ENCODE assay signal across 17 mouse cellular contexts in genomic region chr8:119438876-119439275, GRCm38 (mm10). TPM values are rescaled to one million over a fixed set of nuclear protein-coding genes. Genes with fewer than 3 reads are reported as not detected.
DNase-seq lines count a peak whose midpoint lies in the region; ATAC-seq and TF ChIP-seq lines count a peak whose summit lies in the region.
"Had no signal": no experiment of that assay in that cellular context is flagged by ENCODE, and none has a peak within 500 bp of the region (broad histone marks: within the 10 kb centered on the region; RNA-seq: fewer than 3 reads in every experiment).

No protein-coding gene starts in this region.

- peak overlapping the region; percentile 95 for H3K9ac ChIP-seq in liver, adult 2 months (ENCODE audit: low read depth, low read length)
- H3K9ac ChIP-seq in intestine, postnatal 0 days (ENCODE audit: low read depth, low read length) = peak overlapping the region; percentile 22; the same call in 1 of the 2 replicates
- H3K9ac ChIP-seq in liver, postnatal 0 days (replicated peaks) = peak overlapping the region; percentile 78
- no peak overlapping the region for H3K9ac ChIP-seq in heart, embryonic 12.5 days
- H3K9ac ChIP-seq: hindbrain, embryonic 15.5 days; midbrain, embryonic 13.5 days; neural tube, embryonic 12.5 days had no signal

- peak overlapping the region; percentile 63 for H3K4me2 ChIP-seq in intestine, postnatal 0 days (replicated peaks; ENCODE audit: low read depth)
- peak overlapping the region; percentile 71 for H3K4me2 ChIP-seq in liver, postnatal 0 days (ENCODE audit: low read depth, low read length)
- no peak overlapping the region for H3K4me2 ChIP-seq in heart, embryonic 12.5 days
- H3K4me2 ChIP-seq: hindbrain, embryonic 15.5 days; midbrain, embryonic 13.5 days; neural tube, embryonic 12.5 days had no signal

- peak; percentile 39; the same call in 1 of the 2 replicates for TF ChIP-seq POLR2A in liver, adult 2 months (IDR thresholded peaks at IDR 0.05; ENCODE audit: extremely low read depth, insufficient read depth, low read length)

- H3K4me1 ChIP-seq in liver, adult 2 months (ENCODE audit: control insufficient read depth, insufficient read depth, low read length) = peaks cover 33% of the 10 kb centered on the region
- peaks cover 25% of the 10 kb centered on the region for H3K4me1 ChIP-seq in intestine, postnatal 0 days (replicated peaks; ENCODE audit: control insufficient read depth, insufficient read depth, low read length)
- peaks cover 26% of the 10 kb centered on the region for H3K4me1 ChIP-seq in liver, postnatal 0 days (ENCODE audit: insufficient read depth)
- H3K4me1 ChIP-seq in heart, embryonic 12.5 days (replicated peaks) = peaks cover 24% of the 10 kb centered on the region

- TF ChIP-seq CTCF in liver, adult 2 months (IDR thresholded peaks at IDR 0.05; ENCODE audit: low read depth, low read length) = peak; percentile 20; the same call in 1 of the 2 replicates
- TF ChIP-seq CTCF in intestine, postnatal 0 days (IDR thresholded peaks at IDR 0.05; ENCODE audit: low read depth) = 0 out of 2 replicates have a peak, but pooled peaks have one; percentile 23
- TF ChIP-seq CTCF in liver, postnatal 0 days (IDR thresholded peaks at IDR 0.05; ENCODE audit: low read depth) = no peak

- H3K27ac ChIP-seq in liver, adult 2 months (replicated peaks; ENCODE audit: insufficient read depth, low read depth, low read length) = peak overlapping the region; percentile 93
- peak overlapping the region; percentile 86 for H3K27ac ChIP-seq in intestine, postnatal 0 days (ENCODE audit: low read depth, low read length)
- H3K27ac ChIP-seq in liver, postnatal 0 days (ENCODE audit: low read depth) = peak overlapping the region; percentile 94
- no peak overlapping the region for H3K27ac ChIP-seq in heart, embryonic 12.5 days (ENCODE audit: poor library complexity, severe bottlenecking)
- H3K27ac ChIP-seq: hindbrain, embryonic 15.5 days; layer of hippocampus, adult 2 months; midbrain, embryonic 13.5 days; neural tube, embryonic 12.5 days had no signal

- no peak for TF ChIP-seq EP300 in liver, postnatal 0 days (IDR thresholded peaks at IDR 0.05; ENCODE audit: low read depth)

- no peaks in the 10 kb centered on the region for H3K27me3 ChIP-seq in liver, adult 2 months (ENCODE audit: control insufficient read depth, insufficient read depth, low read length)
- no peaks in the 10 kb centered on the region for H3K27me3 ChIP-seq in intestine, postnatal 0 days (replicated peaks; ENCODE audit: control insufficient read depth, insufficient read depth, low read length)
- H3K27me3 ChIP-seq in liver, postnatal 0 days (ENCODE audit: insufficient read depth, low read length) = no peaks in the 10 kb centered on the region
- peaks cover 34% of the 10 kb centered on the region for H3K27me3 ChIP-seq in heart, embryonic 12.5 days (replicated peaks)
- H3K27me3 ChIP-seq: hindbrain, embryonic 15.5 days; neural tube, embryonic 12.5 days had no signal

- DNase-seq in adrenal gland, postnatal 14 days = peak; percentile 42
- no peak for DNase-seq in adrenal gland, adult 8-10 months
- peak; percentile 85 for DNase-seq in liver, adult 2 months (ENCODE audit: extremely low read depth, low read depth, low spot score)
- no peak for DNase-seq in liver
- peak; percentile 31 for DNase-seq in liver, postnatal 0 days
- no peak for DNase-seq in MN1 (ENCODE audit: low spot score)
- DNase-seq: cerebellum, adult 11 months; heart, postnatal 14 days; lung, postnatal 10 days had no signal

- H3K9me3 ChIP-seq in intestine, postnatal 0 days (ENCODE audit: control insufficient read depth) = no peaks in the 10 kb centered on the region
- no peaks in the 10 kb centered on the region for H3K9me3 ChIP-seq in liver, postnatal 0 days (ENCODE audit: low read length)
- no peaks in the 10 kb centered on the region for H3K9me3 ChIP-seq in heart, embryonic 12.5 days (replicated peaks)
- H3K9me3 ChIP-seq: hindbrain, embryonic 15.5 days; midbrain, embryonic 13.5 days; neural tube, embryonic 12.5 days had no signal

- peak overlapping the region; percentile 89 for H3K4me3 ChIP-seq in liver, adult 2 months (ENCODE audit: insufficient read depth, low read depth, low read length)
- 0 out of 2 replicates have a peak overlapping the region, but pooled peaks have one; percentile 44 for H3K4me3 ChIP-seq in intestine, postnatal 0 days (ENCODE audit: low read depth, low read length)
- peak overlapping the region; percentile 56 for H3K4me3 ChIP-seq in liver, postnatal 0 days (ENCODE audit: low read depth, low read length)
- H3K4me3 ChIP-seq in heart, embryonic 12.5 days = no peak overlapping the region
- H3K4me3 ChIP-seq: hindbrain, embryonic 15.5 days; layer of hippocampus, adult 2 months; midbrain, embryonic 13.5 days; neural tube, embryonic 12.5 days had no signal

- WGBS in liver, adult 2 months = 17% methylated on average over 6 of the region's 6 CpGs
- 46% methylated on average over 6 of the region's 6 CpGs for whole genome bisulfite sequencing in intestine, postnatal 0 days
- WGBS in liver, postnatal 0 days (ENCODE audit: insufficient replicate concordance) = 65% methylated on average over 6 of the region's 6 CpGs
- WGBS in heart, embryonic 12.5 days = 82% methylated on average over 6 of the region's 6 CpGs

- H3K36me3 ChIP-seq in liver, adult 2 months (ENCODE audit: control insufficient read depth, insufficient read depth, low read length) = peaks cover 36% of the 10 kb centered on the region
- H3K36me3 ChIP-seq in intestine, postnatal 0 days (ENCODE audit: control insufficient read depth, insufficient read depth) = peaks cover 22% of the 10 kb centered on the region
- H3K36me3 ChIP-seq in liver, postnatal 0 days (replicated peaks; ENCODE audit: insufficient read depth, low read length) = peaks cover 29% of the 10 kb centered on the region
- no peaks in the 10 kb centered on the region for H3K36me3 ChIP-seq in heart, embryonic 12.5 days
- H3K36me3 ChIP-seq: hindbrain, embryonic 15.5 days; midbrain, embryonic 13.5 days; neural tube, embryonic 12.5 days had no signal

- H3K79me2 ChIP-seq in liver, adult 2 months (ENCODE audit: control insufficient read depth, insufficient read depth, low read length) = peaks cover 12% of the 10 kb centered on the region

- ATAC-seq in intestine, postnatal 0 days = peak; percentile 50
- ATAC-seq in liver, postnatal 0 days = no peak
- no peak for ATAC-seq in heart, embryonic 12.5 days (ENCODE audit: insufficient number of reproducible peaks, low FRiP score)
- ATAC-seq: forebrain, embryonic 14.5 days; midbrain, embryonic 13.5 days had no signal

RNA-seq across cellular contexts. Expression of gene Osgin1, which starts 5.0 kb away (rescaled TPM):
- total RNA-seq in adrenal gland, postnatal 14 days (2021) = 52.9 and 69.1 TPM in 2 replicates
- 100 to 1,000 TPM in 3 of 4 experiments, 10 to 100 TPM in 1; 77.7 to 149 (median 123) TPM for total RNA-seq in adrenal gland, adult 8-10 months (2022)
- 9.6 and 33.0 TPM in 2 replicates for total RNA-seq in liver, adult 2 months (2014; rRNA removed)
- polyA plus RNA-seq in liver, adult 2 months (2012; rRNA removed) = 211 and 649 TPM in 2 replicates
- 17.7 and 19.6 TPM in 2 replicates for polyA plus RNA-seq in intestine, postnatal 0 days (2015; fragmentation: Nextera tagmentation; extraction: Ambion mirVana)
- 138 and 168 TPM in 2 replicates for polyA plus RNA-seq in liver, postnatal 0 days (2015; fragmentation: Nextera tagmentation; extraction: Ambion mirVana)
- polyA plus RNA-seq in heart, embryonic 12.5 days (2016; fragmentation: Nextera tagmentation; extraction: Ambion mirVana) = 0.27 and 0.54 TPM in 2 replicates

RNA-seq across cellular contexts. Expression of gene Necab2, which starts 7.6 kb away (rescaled TPM):
- 10.4 and 10.6 TPM in 2 replicates for total RNA-seq in adrenal gland, postnatal 14 days (2021)
- total RNA-seq in adrenal gland, adult 8-10 months (2022) = 10 to 100 TPM in 3 of 4 experiments, 1 to 10 TPM in 1; 9.9 to 13.7 (median 11.9) TPM
- 0.07 TPM in 1 of 2 replicates, not detected in the other for total RNA-seq in liver, adult 2 months (2014; rRNA removed)
- polyA plus RNA-seq in liver, adult 2 months (2012; rRNA removed) = 0.11 TPM in 1 of 2 replicates, not detected in the other
- polyA plus RNA-seq in intestine, postnatal 0 days (2015; fragmentation: Nextera tagmentation; extraction: Ambion mirVana) = 1.0 and 1.3 TPM in 2 replicates
- 0.14 TPM in 1 of 2 replicates, not detected in the other for polyA plus RNA-seq in liver, postnatal 0 days (2015; fragmentation: Nextera tagmentation; extraction: Ambion mirVana)
- polyA plus RNA-seq in heart, embryonic 12.5 days (2016; fragmentation: Nextera tagmentation; extraction: Ambion mirVana) = 0.71 and 0.75 TPM in 2 replicates
- total RNA-seq: heart, adult 8-10 months; heart, postnatal 14 days had no signal

RNA-seq across cellular contexts. Expression of gene Mlycd, which starts 44.2 kb away (rescaled TPM):
- total RNA-seq in adrenal gland, postnatal 14 days (2021) = 58.0 and 66.5 TPM in 2 replicates
- total RNA-seq in adrenal gland, adult 8-10 months (2022) = 10 to 100 TPM; 46.6 to 60.5 (median 54.6) TPM
- 57.3 and 68.1 TPM in 2 replicates for total RNA-seq in liver, adult 2 months (2014; rRNA removed)
- polyA plus RNA-seq in liver, adult 2 months (2012; rRNA removed) = 112 and 115 TPM in 2 replicates
- 29.0 and 29.4 TPM in 2 replicates for polyA plus RNA-seq in intestine, postnatal 0 days (2015; fragmentation: Nextera tagmentation; extraction: Ambion mirVana)
- 37.0 and 44.4 TPM in 2 replicates for polyA plus RNA-seq in liver, postnatal 0 days (2015; fragmentation: Nextera tagmentation; extraction: Ambion mirVana)
- polyA plus RNA-seq in heart, embryonic 12.5 days (2016; fragmentation: Nextera tagmentation; extraction: Ambion mirVana) = 19.3 and 20.1 TPM in 2 replicates

Comparison
In these comparisons a context has a peak if more than half of its experiments do, and no peak if none do; other contexts are left out.
1. DNase-seq: peak in adrenal gland, postnatal 14 days (single experiment), liver, adult 2 months (single experiment) and liver, postnatal 0 days (single experiment); none in adrenal gland, adult 8-10 months (single experiment), liver (single experiment) and MN1 (single experiment).
2. RNA of gene Osgin1, which starts 5.0 kb away (polyA plus RNA-seq): 211 to 649 TPM in liver, adult 2 months, 138 to 168 TPM in liver, postnatal 0 days and 17.7 to 19.6 TPM in intestine, postnatal 0 days; 0.27 to 0.54 TPM in heart, embryonic 12.5 days; every median in the first group is over 10 times any median in the second.